Mouse (Mus musculus) liver, embryonic 11.5 days (tissue): ENCODE data around the gene Mvb12a. TPM values are rescaled to one million over a fixed set of nuclear protein-coding genes. Genes with fewer than 3 reads are reported as not detected.

ENCODE experiments used
- ATAC-seq: fragments of 200-750 bp; cut with Nextera tagmentation; replicated peaks from 2 replicates; pipeline ENCODE4 v1.8.0; 2017; ENCODE audit warnings: moderate number of reproducible peaks, mild to moderate bottlenecking, moderate TSS enrichment, moderate library complexity; ENCODE audit not compliant: low FRiP score
- DNase-seq: peaks from one replicate; pipeline ENCODE4 v3.0.0-alpha.2; 2017; ENCODE audit warnings: low spot score
- H3K27ac ChIP-seq: fragments of 300-500 bp; sonication (generic); 2 replicates; pipeline ENCODE4 v1.5.1; 2014; ENCODE audit warnings: mild to moderate bottlenecking, low read depth, low read length, control low read depth
- H3K27me3 ChIP-seq: fragments of 300-500 bp; sonication (generic); replicated peaks from 2 replicates; pipeline ENCODE4 v1.6.1; 2014; ENCODE audit warnings: low read length, mixed read lengths; ENCODE audit not compliant: control insufficient read depth, insufficient read depth
- H3K36me3 ChIP-seq: fragments of 300-500 bp; sonication (generic); 2 replicates; pipeline ENCODE4 v1.6.1; 2014; ENCODE audit warnings: mild to moderate bottlenecking, low read length, moderate library complexity, mixed read lengths; ENCODE audit not compliant: control insufficient read depth, insufficient read depth
- H3K4me1 ChIP-seq: fragments of 300-500 bp; sonication (generic); replicated peaks from 2 replicates; pipeline ENCODE4 v1.6.1; 2014; ENCODE audit warnings: low read length, mixed read lengths; ENCODE audit not compliant: control insufficient read depth, insufficient read depth
- H3K4me2 ChIP-seq: fragments of 300-500 bp; sonication (generic); 2 replicates; pipeline ENCODE4 v1.6.1; 2014; ENCODE audit warnings: mild to moderate bottlenecking, control low read depth, moderate library complexity
- H3K4me3 ChIP-seq: fragments of 300-500 bp; sonication (generic); 2 replicates; pipeline ENCODE4 v1.5.1; 2014; ENCODE audit warnings: low read depth, low read length, control low read depth
- H3K9ac ChIP-seq: fragments of 300-500 bp; sonication (generic); 2 replicates; pipeline ENCODE4 v1.6.1; 2014; ENCODE audit warnings: low read depth, low read length, control low read depth
- H3K9me3 ChIP-seq: fragments of 300-500 bp; sonication (generic); 2 replicates; pipeline ENCODE4 v1.6.1; 2016; ENCODE audit warnings: low read length, inconsistent platforms, mixed read lengths; ENCODE audit not compliant: control insufficient read depth
- WGBS: fragments of 180-500 bp; shearing (Covaris S2); extraction: QIAGEN DNeasy Blood & Tissue Kit; methylation state at CpG from one replicate; pipeline ENCODE4 v1.1.7; 2014; 5-methylcytosine and 5-hydroxymethylcytosine counted together
- polyA plus RNA-seq: library from polyadenylated mRNA; unstranded; fragments of >200 nt; fragmentation: Nextera tagmentation; extraction: Ambion mirVana; gene quantifications from 2 replicates; pipeline ENCODE4 v1.2.1, GENCODE M21; 2014

Gene Mvb12a
- polyA plus RNA-seq, 1 experiment from 2014 or later = 71.0 TPM

DNA sequence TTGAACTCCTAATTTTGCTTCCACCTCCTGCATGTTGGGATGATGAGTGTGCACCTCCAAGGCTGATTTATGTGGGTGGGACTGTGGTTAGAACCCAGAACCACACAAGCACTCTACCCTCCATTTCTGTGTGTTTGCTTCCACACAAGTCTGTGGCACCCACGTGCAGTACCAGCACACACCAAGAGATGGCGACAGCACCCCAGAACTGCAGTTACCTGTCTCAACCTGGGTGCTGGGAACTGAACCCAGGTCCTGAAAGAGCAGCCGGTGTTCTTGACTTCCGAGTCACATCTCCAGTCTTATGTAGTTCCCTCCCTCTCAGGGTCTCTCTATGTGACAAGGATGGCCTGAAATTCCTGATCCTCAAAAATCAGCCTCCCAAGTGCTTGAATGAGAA, 21.3 kb downstream of the Mvb12a start:
- Histone ChIP-seq H3K4me2 (no peak overlapping the region), H3K4me1 (peaks cover 21% of the 10 kb centered on the region; the same call in 1 of the 2 replicates), H3K9ac (no peak overlapping the region), H3K36me3 (no peaks in the 10 kb centered on the region), H3K9me3 (no peaks in the 10 kb centered on the region), H3K27ac (no peak overlapping the region), H3K4me3 (no peak overlapping the region), H3K27me3 (peaks cover 23% of the 10 kb centered on the region)
- ATAC-seq = no peak
- DNase-seq = no peak
- 82% methylated on average over 4 of the region's 4 CpGs for WGBS

DNA sequence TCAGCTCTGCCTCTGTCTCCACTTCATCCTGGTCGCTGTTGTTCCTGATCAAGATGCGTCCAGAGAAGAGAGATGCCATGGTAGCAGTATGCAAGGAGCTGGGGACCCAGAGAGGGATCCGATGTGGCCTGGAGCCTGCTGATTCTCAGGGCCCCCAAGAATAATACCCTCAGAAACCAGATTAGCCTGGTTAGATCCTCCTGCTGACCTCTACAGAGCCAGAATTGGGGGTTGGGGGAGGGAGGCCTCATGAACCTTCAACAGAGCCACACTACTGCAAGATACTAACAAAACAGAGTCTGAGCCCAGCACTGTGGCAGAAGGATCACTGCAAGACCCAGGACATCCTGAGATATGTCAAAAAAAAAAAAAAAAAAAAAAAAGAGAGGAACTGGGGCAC, 23.8 kb downstream of the Mvb12a start, which contains the start of gene Nxnl1:
Gene Nxnl1, minus strand, starts transcription at position 101 of the 400 bp plus-strand sequence.
- Histone ChIP-seq H3K27ac (no peak within 1 kb of the TSS), H3K9me3 (no peaks in the 10 kb centered on the region), H3K4me3 (no peak within 1 kb of the TSS), H3K9ac (no peak within 1 kb of the TSS), H3K36me3 (no peaks in the 10 kb centered on the region), H3K4me1 (peaks cover 11% of the 10 kb centered on the region), H3K4me2 (no peak within 1 kb of the TSS), H3K27me3 (peaks cover 16% of the 10 kb centered on the region)
- no peak for DNase-seq
- 66% methylated on average over 3 of the region's 3 CpGs for WGBS
- ATAC-seq = no peak

DNA sequence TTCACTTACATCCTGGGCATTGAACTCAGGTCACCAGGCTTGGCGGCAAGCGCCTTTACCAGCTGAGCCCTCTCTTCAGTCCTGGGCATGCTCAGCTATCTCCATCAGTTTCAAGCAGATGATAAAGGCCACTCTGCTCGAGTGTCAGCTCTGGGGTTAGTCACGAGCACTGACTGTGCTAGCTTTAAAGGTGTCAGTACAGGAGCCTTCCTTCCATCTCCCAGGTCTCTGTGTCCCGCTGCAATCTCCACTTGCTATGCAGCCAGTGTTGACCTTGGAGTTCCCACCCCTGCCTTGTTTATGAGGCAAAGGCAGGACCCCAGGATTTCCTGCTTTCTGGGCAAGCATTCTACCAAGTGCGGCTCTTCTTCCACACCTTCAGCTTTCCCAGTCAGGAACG, 24.9 kb downstream of the Mvb12a start:
- peaks cover 7% of the 10 kb centered on the region for H3K27me3 ChIP-seq
- H3K4me3 ChIP-seq = no peak overlapping the region
- H3K9ac ChIP-seq = no peak overlapping the region
- WGBS = 67% methylated on average over 7 of the region's 7 CpGs
- H3K27ac ChIP-seq = no peak overlapping the region
- peaks cover 9% of the 10 kb centered on the region for H3K4me1 ChIP-seq
- H3K9me3 ChIP-seq = no peaks in the 10 kb centered on the region
- DNase-seq (no peak), ATAC-seq (no peak)
- no peak overlapping the region for H3K4me2 ChIP-seq
- H3K36me3 ChIP-seq = no peaks in the 10 kb centered on the region

DNA sequence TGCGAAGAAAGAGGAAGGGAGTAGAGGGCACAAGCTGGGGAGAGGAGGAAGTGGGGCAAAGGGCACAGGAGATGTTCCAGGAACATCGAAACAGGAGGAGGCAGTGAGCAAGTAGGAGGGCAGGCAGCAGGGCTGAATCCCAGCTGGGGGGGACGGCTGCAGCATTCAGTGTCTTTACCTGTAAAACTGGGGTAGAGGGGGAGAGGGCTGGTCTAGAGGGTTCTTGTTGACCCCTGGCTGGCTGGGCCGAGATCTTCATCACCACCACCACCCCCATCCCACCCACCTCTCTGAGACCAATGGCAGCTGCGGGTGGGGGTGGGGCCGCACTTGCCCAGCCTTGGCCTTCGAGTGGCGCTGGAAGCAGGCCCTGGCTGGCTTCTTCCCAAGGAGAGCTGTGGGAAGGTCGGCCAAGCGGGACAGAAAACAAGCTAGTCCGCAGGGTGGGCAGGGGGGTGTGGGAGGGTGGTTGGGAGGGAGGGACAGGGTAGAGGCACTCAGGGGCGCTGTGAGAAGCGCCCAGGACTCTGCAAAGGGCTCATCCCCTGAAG, 25.7 kb downstream of the Mvb12a start, which contains the start of gene Slc27a1:
Gene Slc27a1, plus strand, starts transcription at position 496 of the 551 bp plus-strand sequence.
- no peak for DNase-seq
- no peak for ATAC-seq

DNA sequence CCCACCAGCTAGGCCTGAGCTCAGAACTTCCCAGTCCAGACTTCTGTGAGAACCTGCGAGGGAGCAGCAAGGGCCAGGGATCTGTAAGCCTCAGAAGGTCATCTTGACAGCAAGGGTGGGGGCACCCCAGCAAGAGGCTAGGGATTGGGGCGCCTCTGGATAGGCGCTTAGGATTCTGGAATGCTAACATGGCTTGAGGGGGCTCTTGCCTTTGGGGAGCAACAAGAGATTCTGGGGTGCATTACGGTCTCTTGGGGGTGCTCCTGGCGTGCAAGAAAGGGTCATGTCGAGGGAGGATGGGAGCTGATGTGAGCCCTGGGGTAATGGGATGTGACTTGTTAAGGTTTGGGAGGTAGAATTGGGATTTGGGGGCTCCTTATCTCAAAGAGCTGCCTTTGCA, 26.2 kb downstream of the Mvb12a start:
- Histone ChIP-seq H3K9ac (no peak overlapping the region), H3K27ac (no peak overlapping the region), H3K4me2 (peak overlapping the region; percentile 94), H3K36me3 (no peaks in the 10 kb centered on the region), H3K9me3 (no peaks in the 10 kb centered on the region), H3K4me1 (peaks cover 8% of the 10 kb centered on the region), H3K27me3 (peaks cover 7% of the 10 kb centered on the region), H3K4me3 (peak overlapping the region; percentile 67)
- ATAC-seq = no peak
- no peak for DNase-seq
- WGBS = 42% methylated on average over 6 of the region's 6 CpGs

More for the DNA sequence above, 25.7 kb downstream of the Mvb12a start, which contains the start of gene Slc27a1:
- Histone ChIP-seq H3K27me3 (peaks cover 7% of the 10 kb centered on the region), H3K4me2 (peak within 1 kb of the TSS; percentile 94), H3K9me3 (no peaks in the 10 kb centered on the region), H3K4me1 (peaks cover 8% of the 10 kb centered on the region), H3K27ac (no peak within 1 kb of the TSS), H3K36me3 (no peaks in the 10 kb centered on the region), H3K9ac (0 out of 2 replicates have a peak within 1 kb of the TSS, but pooled peaks have one; percentile 25), H3K4me3 (peak within 1 kb of the TSS; percentile 67)
- WGBS = 21% methylated on average over 13 of the region's 13 CpGs

DNA sequence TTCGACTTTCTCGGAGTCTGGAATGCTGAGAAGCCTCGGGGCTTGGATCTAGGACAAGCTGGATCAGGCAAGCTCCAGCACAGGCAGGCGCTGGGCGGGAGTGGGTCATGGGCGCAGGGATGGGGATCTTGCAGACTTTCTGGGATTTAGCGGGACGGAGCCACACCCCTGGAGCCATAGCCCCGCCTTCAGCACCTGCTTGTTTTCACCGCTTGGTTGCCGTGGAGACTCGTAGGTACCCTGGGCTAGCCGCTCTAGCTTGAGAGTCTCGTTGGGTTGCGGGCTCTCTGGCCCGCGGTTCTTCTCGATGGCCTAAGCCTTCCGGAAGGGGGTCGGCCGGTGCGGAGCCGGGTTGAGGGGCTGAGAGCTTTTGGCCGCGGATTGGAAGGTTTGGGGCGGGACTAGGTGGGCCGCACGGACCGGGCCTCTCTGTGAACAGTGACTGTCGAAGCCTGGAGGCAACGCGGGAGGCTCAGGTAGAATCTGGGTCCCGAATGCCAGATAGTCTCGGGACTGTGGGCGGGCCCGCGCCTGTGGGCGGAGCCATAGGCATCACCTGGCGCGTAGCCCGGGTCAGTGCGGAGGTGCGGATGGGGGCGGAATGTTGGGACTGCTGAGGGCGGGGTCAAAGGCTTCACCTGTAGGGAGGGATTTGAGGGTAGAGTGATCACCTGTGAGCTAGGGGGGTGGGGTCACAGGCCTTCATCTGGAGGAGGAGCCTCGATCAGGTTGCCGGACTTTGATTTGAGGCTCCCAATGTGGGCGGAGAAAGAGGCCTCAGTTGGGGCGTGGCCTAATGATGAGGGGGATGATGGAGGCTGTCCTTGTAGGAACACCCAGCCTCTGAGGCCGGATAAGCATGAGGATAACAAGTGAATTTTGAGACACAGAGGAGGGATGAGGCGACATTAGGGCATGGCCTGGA, 26.9 kb downstream of the Mvb12a start:
- Histone ChIP-seq H3K9me3 (no peaks in the 10 kb centered on the region), H3K4me3 (peak overlapping the region; percentile 67), H3K27ac (no peak overlapping the region), H3K4me2 (peak overlapping the region; percentile 94), H3K4me1 (peaks cover 8% of the 10 kb centered on the region), H3K27me3 (peaks cover 7% of the 10 kb centered on the region), H3K36me3 (no peaks in the 10 kb centered on the region), H3K9ac (0 out of 2 replicates have a peak overlapping the region, but pooled peaks have one; percentile 25)
- peak; percentile 78 for DNase-seq
- peak; percentile 77 for ATAC-seq
- 1% methylated on average over 51 of the region's 51 CpGs for WGBS

DNA sequence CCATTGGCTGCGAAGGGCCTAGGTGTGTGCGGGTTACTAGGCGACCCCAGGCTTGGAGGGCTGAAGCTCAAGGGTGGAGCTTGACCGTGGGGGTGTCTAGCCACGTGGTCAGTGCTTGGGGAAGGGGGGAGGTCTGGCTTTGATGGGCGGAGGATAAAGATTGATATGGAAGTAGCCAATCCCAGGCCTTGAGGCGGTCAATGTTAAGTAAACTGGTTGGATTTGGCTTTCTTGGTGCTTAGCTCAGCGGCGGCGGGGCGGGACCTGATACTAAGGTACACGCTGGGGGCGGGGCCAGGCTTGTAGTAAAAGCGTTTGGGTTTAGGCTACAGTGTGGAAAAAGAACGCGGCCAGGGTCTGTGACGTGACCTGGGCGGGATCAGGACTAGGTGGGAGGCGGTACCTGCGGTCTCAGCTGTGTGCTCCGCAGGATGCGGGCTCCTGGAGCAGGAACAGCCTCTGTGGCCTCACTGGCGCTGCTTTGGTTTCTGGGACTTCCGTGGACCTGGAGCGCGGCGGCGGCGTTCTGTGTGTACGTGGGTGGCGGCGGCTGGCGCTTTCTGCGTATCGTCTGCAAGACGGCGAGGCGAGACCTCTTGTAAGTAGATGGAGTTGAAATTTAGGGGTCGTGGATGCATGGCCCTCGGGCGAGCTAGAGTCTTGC, 27.7 kb downstream of the Mvb12a start:
- Histone ChIP-seq H3K9ac (peak overlapping the region; percentile 59), H3K9me3 (no peaks in the 10 kb centered on the region), H3K4me3 (peak overlapping the region; percentile 67), H3K27ac (no peak overlapping the region), H3K4me2 (peak overlapping the region; percentile 94), H3K4me1 (peaks cover 8% of the 10 kb centered on the region), H3K36me3 (no peaks in the 10 kb centered on the region), H3K27me3 (peaks cover 7% of the 10 kb centered on the region)
- ATAC-seq (peak; percentile 81), DNase-seq (peak; percentile 88)
- under 1% methylated on average over 41 of the region's 41 CpGs for WGBS

DNA sequence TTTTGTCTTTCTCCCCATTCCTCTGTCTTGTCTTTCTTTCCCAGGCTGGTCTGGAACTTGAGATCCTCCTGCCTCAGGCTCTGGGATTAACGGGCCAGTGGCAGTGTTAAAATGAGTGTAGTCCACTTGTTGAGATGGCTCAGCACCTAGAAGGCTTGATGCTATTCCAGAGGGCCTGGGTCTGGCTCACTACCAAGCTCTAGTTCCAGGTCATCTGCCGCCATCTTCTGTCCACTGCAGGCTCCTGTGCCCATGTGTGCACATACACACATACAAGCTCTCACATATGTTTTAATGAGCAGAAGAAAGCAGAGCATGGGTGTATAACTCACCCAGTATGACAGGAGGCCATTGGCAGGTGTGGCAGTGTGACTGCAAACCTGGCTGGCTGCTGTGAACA, 29.4 kb downstream of the Mvb12a start:
- 86% methylated on average over 2 of the region's 2 CpGs for WGBS
- DNase-seq = no peak
- H3K27me3 ChIP-seq = peaks cover 7% of the 10 kb centered on the region
- no peak overlapping the region for H3K4me2 ChIP-seq
- no peak overlapping the region for H3K9ac ChIP-seq
- ATAC-seq = no peak
- no peaks in the 10 kb centered on the region for H3K36me3 ChIP-seq
- no peaks in the 10 kb centered on the region for H3K9me3 ChIP-seq
- no peak overlapping the region for H3K27ac ChIP-seq
- peaks cover 8% of the 10 kb centered on the region for H3K4me1 ChIP-seq
- no peak overlapping the region for H3K4me3 ChIP-seq
